Mouse (Mus musculus): ENCODE data around the gene Pla1a. TPM values are rescaled to one million over a fixed set of nuclear protein-coding genes. Genes with fewer than 3 reads are reported as not detected.
"Not testable (repeated sequence)": the region's sequence is repeated elsewhere in the genome, so short reads cannot be mapped to it uniquely, and the experiment has no call there.

The Pla1a gene
- polyA plus RNA-seq (2012; fragmentation: generic; extraction: Trizol) = 13.9 TPM

DNA sequence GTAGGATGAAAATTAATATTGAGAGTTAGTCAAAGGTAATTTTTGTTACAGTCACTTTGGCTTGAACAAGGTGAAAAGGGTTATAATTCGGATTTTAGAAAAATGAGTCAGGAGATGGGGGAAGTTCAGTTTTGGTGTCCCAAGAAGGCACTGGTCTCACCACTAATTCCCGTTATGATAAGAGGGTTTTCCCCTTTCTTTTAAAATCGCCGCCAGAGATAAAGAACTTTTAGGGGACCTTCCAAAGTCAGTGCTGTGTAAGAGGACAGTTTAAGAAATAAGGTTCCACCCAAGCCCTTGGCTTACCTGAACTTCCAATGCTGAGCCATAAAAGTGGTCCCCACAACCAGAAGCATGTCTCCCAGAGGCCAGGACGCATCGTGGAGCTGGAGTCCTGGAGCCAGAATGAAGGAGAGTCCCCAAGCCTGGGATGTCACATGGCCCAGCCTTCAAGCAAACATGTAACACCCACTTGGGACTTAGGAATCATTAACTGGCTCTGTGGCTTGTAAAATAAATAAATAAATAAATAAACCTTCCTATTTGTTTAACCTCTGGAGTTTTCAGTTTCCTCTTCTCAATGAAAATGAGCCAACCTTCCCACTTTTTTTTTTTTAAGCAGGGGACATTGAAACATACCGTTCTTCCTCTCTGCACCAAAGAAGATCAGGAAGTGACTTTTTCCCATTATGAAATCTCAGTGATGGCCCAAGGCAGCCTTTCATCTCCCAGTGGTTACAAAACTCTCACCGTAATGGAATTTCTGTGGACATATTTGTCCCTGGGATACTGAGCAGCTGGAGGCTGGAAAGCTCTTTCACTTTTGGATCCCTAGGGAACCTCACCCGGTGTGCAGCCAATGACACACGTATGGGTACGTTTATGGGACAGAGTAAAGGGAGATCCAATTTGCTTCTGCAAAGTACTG is at the start of gene Pla1a:
TSS of gene Pla1a (minus strand) at position 648 of the 928 bp plus-strand sequence.
- TF ChIP-seq MAX (IDR thresholded peaks at IDR 0.05; ENCODE audit: low read depth) = no peak
- TF ChIP-seq REST (IDR thresholded peaks at IDR 0.05; ENCODE audit: insufficient read depth, insufficient read length) = no peak
- TF ChIP-seq CEBPB (IDR thresholded peaks at IDR 0.05; ENCODE audit: insufficient read depth, poor library complexity, severe bottlenecking) = 0 out of 2 replicates have a peak, but pooled peaks have one; percentile 50
- peak; percentile 56 for TF ChIP-seq USF1 (IDR thresholded peaks at IDR 0.05; ENCODE audit: low read depth)
- no peak for TF ChIP-seq MYOG (IDR thresholded peaks at IDR 0.05; ENCODE audit: control insufficient read depth in 1 of 3, insufficient read depth in 1 of 3, insufficient read length in 2 of 3, low read depth in 2 of 3)
- no peak for TF ChIP-seq TCF12 (IDR thresholded peaks at IDR 0.05; ENCODE audit: insufficient read depth, poor library complexity, severe bottlenecking)
- no peak for TF ChIP-seq POLR2A (IDR thresholded peaks at IDR 0.05; ENCODE audit: insufficient read length, low read depth)
- TF ChIP-seq TCF3 (IDR thresholded peaks at IDR 0.05; ENCODE audit: insufficient read length, low read depth) = no peak
- no peak for TF ChIP-seq SRF (IDR thresholded peaks at IDR 0.05; ENCODE audit: control insufficient read depth, insufficient read length, low read depth)
- no peak for TF ChIP-seq POLR2AphosphoS2 (IDR thresholded peaks at IDR 0.05; ENCODE audit: insufficient read length, low read depth)
- no peak for TF ChIP-seq E2F4 (IDR thresholded peaks at IDR 0.05; ENCODE audit: insufficient read depth)
- Histone ChIP-seq H3K79me2 (ENCODE audit: control insufficient read depth, insufficient read depth) (no peaks in the 10 kb centered on the region), H3K36me3 (ENCODE audit: control insufficient read depth, insufficient read depth) (no peaks in the 10 kb centered on the region), H3K4me2 (ENCODE audit: low read depth) (peak within 1 kb of the TSS; percentile 70), H3K4me3 (no peak within 1 kb of the TSS), H3ac (ENCODE audit: control insufficient read depth, insufficient read length) (no peak within 1 kb of the TSS), H3K27me3 (ENCODE audit: control insufficient read depth, insufficient read depth, insufficient read length) (no peaks in the 10 kb centered on the region)

DNA sequence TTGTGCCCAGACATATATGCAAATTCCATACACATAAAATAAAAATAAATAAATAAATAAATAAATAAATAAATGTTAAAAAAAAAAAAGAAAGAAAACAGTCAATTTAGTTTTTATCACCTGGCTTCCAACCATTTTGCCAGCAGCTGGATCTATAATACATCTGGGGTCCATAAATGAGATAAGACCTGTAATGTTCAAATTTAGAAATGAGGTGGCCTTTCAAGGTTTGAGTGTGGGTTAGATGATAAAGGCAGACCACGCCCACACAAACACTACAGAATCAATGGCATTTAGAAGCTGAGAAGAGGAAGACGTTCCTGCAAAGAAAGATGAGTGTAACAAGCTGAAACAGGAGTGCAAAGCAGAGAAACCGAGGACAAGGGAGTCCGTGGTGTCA is 48.4 kb upstream of the Pla1a start:
- peaks cover 34% of the 10 kb centered on the region for H3K36me3 ChIP-seq (ENCODE audit: control insufficient read depth, insufficient read depth)
- TF ChIP-seq USF1 (IDR thresholded peaks at IDR 0.05; ENCODE audit: low read depth) (no peak), POLR2AphosphoS2 (IDR thresholded peaks at IDR 0.05; ENCODE audit: insufficient read length, low read depth) (no peak), MAX (IDR thresholded peaks at IDR 0.05; ENCODE audit: low read depth) (no peak), CEBPB (IDR thresholded peaks at IDR 0.05; ENCODE audit: insufficient read depth, poor library complexity, severe bottlenecking) (no peak), TCF3 (IDR thresholded peaks at IDR 0.05; ENCODE audit: insufficient read length, low read depth) (no peak)
- no peak overlapping the region for H3ac ChIP-seq (ENCODE audit: control insufficient read depth, insufficient read length)
- H3K4me3 ChIP-seq = no peak overlapping the region
- no peak overlapping the region for H3K4me2 ChIP-seq (ENCODE audit: low read depth)
- H3K79me2 ChIP-seq (ENCODE audit: control insufficient read depth, insufficient read depth) = no peaks in the 10 kb centered on the region
- no peaks in the 10 kb centered on the region for H3K27me3 ChIP-seq (ENCODE audit: control insufficient read depth, insufficient read depth, insufficient read length)

DNA sequence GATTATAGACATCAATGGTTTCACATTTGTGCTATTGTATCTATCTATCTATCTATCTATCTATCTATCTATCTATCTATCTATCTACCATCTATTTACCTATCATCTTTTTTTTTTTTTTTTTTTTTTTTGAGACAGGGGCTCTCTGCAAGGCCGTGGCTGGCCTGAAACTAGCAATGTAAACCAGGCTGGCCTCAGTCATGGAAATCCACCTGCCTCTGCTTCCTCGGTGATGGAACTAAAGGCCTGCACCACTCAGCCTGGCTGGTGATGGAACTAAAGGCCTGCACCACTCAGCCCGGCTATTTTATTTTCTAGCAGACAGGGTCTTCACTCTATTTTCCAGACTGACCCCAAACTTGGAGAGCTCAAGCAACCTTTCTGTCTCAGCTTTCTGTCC is 45.4 kb upstream of the Pla1a start:
- H3K79me2 ChIP-seq (ENCODE audit: control insufficient read depth, insufficient read depth) = peaks cover under 1% of the 10 kb centered on the region
- H3K36me3 ChIP-seq (ENCODE audit: control insufficient read depth, insufficient read depth) = peaks cover 37% of the 10 kb centered on the region
- H3K27me3 ChIP-seq (ENCODE audit: control insufficient read depth, insufficient read depth, insufficient read length) = no peaks in the 10 kb centered on the region

DNA sequence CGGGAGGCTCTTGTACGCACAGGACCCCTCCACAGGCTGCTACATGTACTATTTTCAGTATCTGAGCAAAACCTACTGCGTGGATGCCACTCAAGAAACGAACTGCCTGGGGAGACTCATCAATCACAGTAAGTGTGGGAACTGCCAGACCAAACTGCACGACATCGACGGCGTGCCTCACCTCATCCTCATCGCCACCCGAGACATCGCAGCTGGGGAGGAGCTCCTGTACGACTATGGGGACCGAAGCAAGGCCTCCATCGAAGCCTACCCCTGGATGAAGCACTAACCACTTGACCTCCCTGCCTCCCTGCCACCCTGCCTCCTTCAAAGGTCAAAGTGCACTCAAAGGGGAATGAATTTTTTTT is 44.3 kb upstream of the Pla1a start:
- not testable (repeated sequence) for H3K4me3 ChIP-seq; H3K4me2 ChIP-seq (ENCODE audit: low read depth)

More for the DNA sequence above, 45.4 kb upstream of the Pla1a start:
- no peak for TF ChIP-seq TCF3 (IDR thresholded peaks at IDR 0.05; ENCODE audit: insufficient read length, low read depth)
- TF ChIP-seq REST (IDR thresholded peaks at IDR 0.05; ENCODE audit: insufficient read depth, insufficient read length) = no peak
- no peak for TF ChIP-seq MYOG (IDR thresholded peaks at IDR 0.05; ENCODE audit: control insufficient read depth in 1 of 3, insufficient read depth in 1 of 3, insufficient read length in 2 of 3, low read depth in 2 of 3)
- no peak for TF ChIP-seq TCF12 (IDR thresholded peaks at IDR 0.05; ENCODE audit: insufficient read depth, poor library complexity, severe bottlenecking)
- TF ChIP-seq USF1 (IDR thresholded peaks at IDR 0.05; ENCODE audit: low read depth) = no peak
- TF ChIP-seq E2F4 (IDR thresholded peaks at IDR 0.05; ENCODE audit: insufficient read depth) = no peak
- no peak for TF ChIP-seq POLR2A (IDR thresholded peaks at IDR 0.05; ENCODE audit: insufficient read length, low read depth)
- TF ChIP-seq CEBPB (IDR thresholded peaks at IDR 0.05; ENCODE audit: insufficient read depth, poor library complexity, severe bottlenecking) = no peak
- TF ChIP-seq SRF (IDR thresholded peaks at IDR 0.05; ENCODE audit: control insufficient read depth, insufficient read length, low read depth) = no peak
- TF ChIP-seq MAX (IDR thresholded peaks at IDR 0.05; ENCODE audit: low read depth) = no peak
- no peak for TF ChIP-seq MYOD1 (IDR thresholded peaks at IDR 0.05; ENCODE audit: control insufficient read depth in 1 of 3, insufficient read length in 2 of 3, low read depth in 2 of 3)
- no peak for TF ChIP-seq POLR2AphosphoS2 (IDR thresholded peaks at IDR 0.05; ENCODE audit: insufficient read length, low read depth)
- no peak overlapping the region for H3ac ChIP-seq (ENCODE audit: control insufficient read depth, insufficient read length)
- H3K4me3 ChIP-seq = no peak overlapping the region
- H3K4me2 ChIP-seq (ENCODE audit: low read depth) = no peak overlapping the region

More for the DNA sequence above, 44.3 kb upstream of the Pla1a start:
- H3K27me3 ChIP-seq (ENCODE audit: control insufficient read depth, insufficient read depth, insufficient read length); H3ac ChIP-seq (ENCODE audit: control insufficient read depth, insufficient read length); H3K79me2 ChIP-seq (ENCODE audit: control insufficient read depth, insufficient read depth): not testable (repeated sequence)
- H3K36me3 ChIP-seq (ENCODE audit: control insufficient read depth, insufficient read depth) = peaks cover 31% of the 10 kb centered on the region

Data from myocyte (in vitro differentiated cells).